Mouse (Mus musculus) forebrain, embryonic 10.5 days (tissue): ENCODE results near the gene Atf6. TPM values are rescaled to one million over a fixed set of nuclear protein-coding genes. Genes with fewer than 3 reads are reported as not detected.

ENCODE experiments used
- DNase-seq: peaks from one replicate; pipeline ENCODE4 v3.0.0-alpha.2; 2017; ENCODE audit warnings: low spot score; ENCODE audit errors: extremely low spot score
- H3K27ac ChIP-seq: fragments of 300-500 bp; sonication (generic); 2 replicates; pipeline ENCODE4 v1.5.1; 2016; ENCODE audit warnings: mild to moderate bottlenecking
- H3K27me3 ChIP-seq: fragments of 300-500 bp; sonication (generic); 2 replicates; pipeline ENCODE4 v1.6.1; 2016; ENCODE audit warnings: mild to moderate bottlenecking; ENCODE audit not compliant: poor library complexity, severe bottlenecking
- H3K36me3 ChIP-seq: fragments of 300-500 bp; sonication (generic); replicated peaks from 2 replicates; pipeline ENCODE4 v1.6.1; 2016; ENCODE audit warnings: mild to moderate bottlenecking, moderate library complexity
- H3K4me1 ChIP-seq: fragments of 300-500 bp; sonication (generic); 2 replicates; pipeline ENCODE4 v1.6.1; 2016
- H3K4me3 ChIP-seq: fragments of 300-500 bp; sonication (generic); 2 replicates; pipeline ENCODE4 v1.5.1; 2016; ENCODE audit warnings: mild to moderate bottlenecking, moderate library complexity
- H3K9me3 ChIP-seq: fragments of 300-500 bp; sonication (generic); 2 replicates; pipeline ENCODE4 v1.6.1; 2016; ENCODE audit warnings: mild to moderate bottlenecking, moderate library complexity
- WGBS: fragments of 180-500 bp; shearing (Covaris S2); methylation state at CpG from one replicate; pipeline ENCODE4 v1.1.7; 2016; 5-methylcytosine and 5-hydroxymethylcytosine counted together
- polyA plus RNA-seq: library from polyadenylated mRNA; unstranded; fragments of >200 nt; fragmentation: Nextera tagmentation; extraction: Ambion mirVana; gene quantifications from 2 replicates; pipeline ENCODE4 v1.2.1, GENCODE M21; 2016

The Atf6 gene
- polyA plus RNA-seq, 1 experiment from 2014 or later = 8.4 TPM

GRCm38 (mm10) chr1:170815287-170816004, 52.1 kb downstream of the Atf6 start:
- H3K27me3 ChIP-seq = no peaks in the 10 kb centered on the region
- WGBS = 94% methylated on average over 2 of the region's 2 CpGs
- H3K36me3 ChIP-seq = no peaks in the 10 kb centered on the region; the same call in 1 of the 2 replicates
- H3K4me1 ChIP-seq = no peaks in the 10 kb centered on the region
- no peak overlapping the region for H3K4me3 ChIP-seq
- no peak overlapping the region for H3K27ac ChIP-seq
- no peak for DNase-seq
- H3K9me3 ChIP-seq = no peaks in the 10 kb centered on the region

- no peak overlapping the region for H3K4me3 ChIP-seq
- no peaks in the 10 kb centered on the region for H3K4me1 ChIP-seq
- no peak for DNase-seq
- H3K36me3 ChIP-seq = no peaks in the 10 kb centered on the region; the same call in 1 of the 2 replicates
- WGBS = 69% methylated on average over 5 of the region's 5 CpGs
- no peaks in the 10 kb centered on the region for H3K27me3 ChIP-seq
- no peak overlapping the region for H3K27ac ChIP-seq
- no peaks in the 10 kb centered on the region for H3K9me3 ChIP-seq
These were observed 54.7 kb downstream of the Atf6 start for GRCm38 (mm10) chr1:170812822-170813221.

- Histone ChIP-seq H3K36me3 (no peaks in the 10 kb centered on the region), H3K4me1 (peaks cover 8% of the 10 kb centered on the region), H3K4me3 (no peak overlapping the region), H3K27ac (no peak overlapping the region), H3K27me3 (peaks cover 4% of the 10 kb centered on the region; the same call in 1 of the 2 replicates), H3K9me3 (no peaks in the 10 kb centered on the region)
- WGBS = 89% methylated on average over 2 of the region's 2 CpGs
- DNase-seq = no peak
These were observed 59.8 kb downstream of the Atf6 start for GRCm38 (mm10) chr1:170807600-170808270.

- H3K27ac ChIP-seq = no peak overlapping the region
- WGBS = 42% methylated on average over 11 of the region's 11 CpGs
- peaks cover 8% of the 10 kb centered on the region for H3K4me1 ChIP-seq
- no peak for DNase-seq
- H3K4me3 ChIP-seq = no peak overlapping the region
- H3K9me3 ChIP-seq = no peaks in the 10 kb centered on the region
- peaks cover 11% of the 10 kb centered on the region for H3K27me3 ChIP-seq
- H3K36me3 ChIP-seq = no peaks in the 10 kb centered on the region
These were observed 62.9 kb downstream of the Atf6 start for GRCm38 (mm10) chr1:170804721-170805120.

GRCm38 (mm10) chr1:170802669-170803068, 64.9 kb downstream of the Atf6 start:
- peaks cover 3% of the 10 kb centered on the region; the same call in 1 of the 2 replicates for H3K36me3 ChIP-seq
- H3K27me3 ChIP-seq = peaks cover 11% of the 10 kb centered on the region
- WGBS = 71% methylated on average over 7 of the region's 7 CpGs
- no peak overlapping the region for H3K27ac ChIP-seq
- no peaks in the 10 kb centered on the region for H3K9me3 ChIP-seq
- H3K4me3 ChIP-seq = no peak overlapping the region
- H3K4me1 ChIP-seq = peaks cover 8% of the 10 kb centered on the region
- no peak for DNase-seq

- peaks cover 9% of the 10 kb centered on the region for H3K27me3 ChIP-seq
- WGBS = 91% methylated on average over 3 of the region's 3 CpGs
- no peak overlapping the region for H3K4me3 ChIP-seq
These were observed 66.9 kb downstream of the Atf6 start for GRCm38 (mm10) chr1:170800694-170801093.

GRCm38 (mm10) chr1:170795741-170796347, 71.7 kb downstream of the Atf6 start:
- no peak overlapping the region for H3K4me3 ChIP-seq
- peaks cover 8% of the 10 kb centered on the region for H3K36me3 ChIP-seq
- no peaks in the 10 kb centered on the region for H3K4me1 ChIP-seq
- H3K27me3 ChIP-seq = no peaks in the 10 kb centered on the region
- DNase-seq = no peak
- H3K9me3 ChIP-seq = no peaks in the 10 kb centered on the region
- 89% methylated on average over 9 of the region's 9 CpGs for WGBS
- H3K27ac ChIP-seq = no peak overlapping the region

More at GRCm38 (mm10) chr1:170800694-170801093, 66.9 kb downstream of the Atf6 start:
- DNase-seq = no peak
- H3K27ac ChIP-seq = no peak overlapping the region
- peaks cover 8% of the 10 kb centered on the region for H3K4me1 ChIP-seq
- H3K36me3 ChIP-seq = peaks cover 3% of the 10 kb centered on the region; the same call in 1 of the 2 replicates
- no peaks in the 10 kb centered on the region for H3K9me3 ChIP-seq

GRCm38 (mm10) chr1:170791542-170791941, 76.0 kb downstream of the Atf6 start:
- Histone ChIP-seq H3K27ac (no peak overlapping the region), H3K4me1 (no peaks in the 10 kb centered on the region), H3K36me3 (peaks cover 13% of the 10 kb centered on the region), H3K9me3 (no peaks in the 10 kb centered on the region), H3K4me3 (no peak overlapping the region), H3K27me3 (no peaks in the 10 kb centered on the region)
- no peak for DNase-seq
- WGBS = 88% methylated on average over 6 of the region's 6 CpGs

GRCm38 (mm10) chr1:170791001-170791400, 76.6 kb downstream of the Atf6 start:
- Histone ChIP-seq H3K27me3 (no peaks in the 10 kb centered on the region), H3K36me3 (peaks cover 16% of the 10 kb centered on the region), H3K27ac (no peak overlapping the region), H3K4me3 (no peak overlapping the region), H3K9me3 (no peaks in the 10 kb centered on the region), H3K4me1 (no peaks in the 10 kb centered on the region)
- DNase-seq = no peak
- WGBS = 83% methylated on average over 3 of the region's 3 CpGs

GRCm38 (mm10) chr1:170787643-170788042, 79.9 kb downstream of the Atf6 start:
- DNase-seq = no peak
- no peaks in the 10 kb centered on the region for H3K27me3 ChIP-seq
- WGBS = 75% methylated on average over 1 of the region's 1 CpGs
- H3K9me3 ChIP-seq = no peaks in the 10 kb centered on the region
- H3K4me3 ChIP-seq = no peak overlapping the region
- no peak overlapping the region for H3K27ac ChIP-seq
- H3K4me1 ChIP-seq = no peaks in the 10 kb centered on the region
- H3K36me3 ChIP-seq = peaks cover 15% of the 10 kb centered on the region

GRCm38 (mm10) chr1:170786570-170787341, 80.8 kb downstream of the Atf6 start:
- Histone ChIP-seq H3K4me3 (no peak overlapping the region), H3K27me3 (no peaks in the 10 kb centered on the region), H3K9me3 (no peaks in the 10 kb centered on the region), H3K4me1 (no peaks in the 10 kb centered on the region), H3K36me3 (peaks cover 15% of the 10 kb centered on the region), H3K27ac (no peak overlapping the region)
- no peak for DNase-seq
- WGBS = 92% methylated on average over 14 of the region's 14 CpGs

GRCm38 (mm10) chr1:170777688-170778087, 89.9 kb downstream of the Atf6 start:
- Histone ChIP-seq H3K9me3 (no peaks in the 10 kb centered on the region), H3K4me1 (no peaks in the 10 kb centered on the region), H3K27me3 (no peaks in the 10 kb centered on the region), H3K4me3 (no peak overlapping the region), H3K36me3 (no peaks in the 10 kb centered on the region), H3K27ac (no peak overlapping the region)
- WGBS = 83% methylated on average over 4 of the region's 4 CpGs
- no peak for DNase-seq
